Mouse (Mus musculus): ENCODE measurements at regions not wholly inside any gene's neighbourhood (a gene's known extent, or its start where the extent isn't known, plus 50 kb on each side); places are given as distances from the start of the nearest gene placed in this dataset.

- CTCF ChIA-PET = no interaction called here
Observed at GRCm38 (mm10) chr6:148719062-148719461, 112.2 kb downstream of the Ipo8 start.

- CTCF ChIA-PET = no interaction called here
Observed at GRCm38 (mm10) chr6:148710406-148710805, 120.9 kb downstream of the Ipo8 start.

- CTCF ChIA-PET = no interaction called here
Observed at GRCm38 (mm10) chr6:148708389-148708788, 122.9 kb downstream of the Ipo8 start.

GRCm38 (mm10) chr6:148705711-148706110 is 125.6 kb downstream of the Ipo8 start:
- CTCF ChIA-PET = no interaction called here

DNA sequence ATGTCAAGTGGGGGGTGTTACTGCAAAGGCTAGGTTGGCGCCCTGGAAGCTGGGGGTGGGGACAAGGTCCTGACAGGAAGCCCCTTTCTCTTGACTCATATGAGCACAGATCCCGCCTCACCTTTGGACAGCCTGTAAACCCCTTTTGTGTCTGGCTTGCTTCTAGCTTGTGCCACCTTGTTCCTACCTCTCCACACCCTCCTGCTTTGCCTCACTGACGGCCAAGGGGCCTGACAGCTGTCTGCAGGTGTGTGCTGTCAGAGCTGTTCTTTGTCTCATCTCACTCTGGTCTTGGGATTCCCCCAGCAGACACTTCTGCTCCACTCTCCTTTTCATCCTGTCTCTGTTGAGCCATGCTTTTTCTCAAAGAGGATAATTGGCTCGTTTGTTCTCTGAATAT is 137.9 kb downstream of the Ipo8 start:
- CTCF ChIA-PET = no interaction called here

- CTCF ChIA-PET = no interaction called here
Observed at GRCm38 (mm10) chr6:148687770-148688169, 143.5 kb downstream of the Ipo8 start.

DNA sequence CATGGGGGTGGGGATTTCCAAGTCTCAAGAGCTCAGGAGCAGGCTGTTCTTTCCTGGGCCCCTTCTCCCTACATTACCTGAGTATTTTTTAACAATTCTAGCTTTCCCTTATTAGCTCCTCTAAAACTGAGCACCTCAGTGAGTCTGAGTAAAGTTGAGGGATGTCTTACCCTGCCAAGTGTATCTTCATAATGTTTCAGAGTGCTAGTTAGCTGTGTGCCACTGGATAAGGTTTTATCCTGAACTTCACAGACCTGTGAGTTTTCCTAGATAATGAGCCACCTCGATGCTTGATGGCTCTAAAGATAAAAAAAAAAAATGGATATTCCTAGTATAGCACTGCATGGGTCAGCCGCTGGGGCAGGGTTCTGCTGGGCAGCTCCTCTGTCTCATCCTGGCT is 171.1 kb downstream of the Ipo8 start:
- CTCF ChIA-PET = no interaction called here

DNA sequence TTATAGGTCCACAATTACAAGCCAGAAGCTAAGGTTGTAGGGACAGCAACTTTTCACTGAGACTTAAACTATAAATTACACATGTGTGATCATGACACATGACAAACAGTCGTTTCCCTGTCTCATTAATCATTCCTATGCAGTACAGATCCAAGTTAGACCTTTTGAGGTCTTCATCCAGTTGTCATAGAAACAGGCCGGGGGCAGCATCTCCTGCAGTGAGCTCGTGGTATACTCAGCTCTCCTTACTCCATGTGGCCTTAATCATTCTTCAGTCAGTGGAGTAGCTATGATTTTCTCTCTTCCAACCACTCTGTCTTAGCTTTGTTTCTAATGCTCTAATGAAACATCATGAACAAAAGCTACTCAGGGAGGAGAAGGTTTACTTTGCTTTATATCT is 178.1 kb downstream of the Ipo8 start:
- CTCF ChIA-PET = no interaction called here

GRCm38 (mm10) chr6:148652434-148652833 is 178.8 kb downstream of the Ipo8 start:
- CTCF ChIA-PET = no interaction called here

- CTCF ChIA-PET = no interaction called here
Observed at GRCm38 (mm10) chr6:148647423-148648390, 183.6 kb downstream of the Ipo8 start.

- CTCF ChIA-PET = no interaction called here
Observed at GRCm38 (mm10) chr6:148640595-148640994, 190.7 kb downstream of the Ipo8 start.

GRCm38 (mm10) chr6:148634148-148634547 is 190.0 kb upstream of the Tmtc1 start:
- CTCF ChIA-PET = no interaction called here

DNA sequence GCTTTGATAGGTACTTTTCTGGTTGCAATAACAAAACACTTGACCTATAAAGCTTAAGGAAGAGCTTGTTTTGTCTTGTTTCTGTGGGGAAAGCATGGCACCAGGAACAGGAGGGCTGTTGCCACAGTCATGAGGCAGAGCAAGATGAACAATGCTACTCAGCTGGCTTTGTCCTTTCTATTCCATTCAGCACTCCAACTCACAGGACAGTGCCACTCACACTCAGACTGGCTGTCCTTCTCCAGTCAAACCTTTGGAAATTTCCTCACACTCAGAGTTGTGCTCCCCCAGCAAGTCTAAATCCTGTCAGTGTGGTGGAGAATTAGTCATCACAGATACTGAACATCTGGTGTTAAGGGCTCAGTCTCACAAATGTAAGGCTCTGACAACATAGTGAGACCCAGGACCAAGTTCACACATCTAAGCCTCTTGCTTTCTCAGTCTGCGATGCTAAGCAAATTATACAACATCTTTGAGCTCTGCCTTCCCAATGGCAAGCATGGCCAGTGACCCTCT is 183.0 kb upstream of the Tmtc1 start:
- CTCF ChIA-PET = no interaction called here

DNA sequence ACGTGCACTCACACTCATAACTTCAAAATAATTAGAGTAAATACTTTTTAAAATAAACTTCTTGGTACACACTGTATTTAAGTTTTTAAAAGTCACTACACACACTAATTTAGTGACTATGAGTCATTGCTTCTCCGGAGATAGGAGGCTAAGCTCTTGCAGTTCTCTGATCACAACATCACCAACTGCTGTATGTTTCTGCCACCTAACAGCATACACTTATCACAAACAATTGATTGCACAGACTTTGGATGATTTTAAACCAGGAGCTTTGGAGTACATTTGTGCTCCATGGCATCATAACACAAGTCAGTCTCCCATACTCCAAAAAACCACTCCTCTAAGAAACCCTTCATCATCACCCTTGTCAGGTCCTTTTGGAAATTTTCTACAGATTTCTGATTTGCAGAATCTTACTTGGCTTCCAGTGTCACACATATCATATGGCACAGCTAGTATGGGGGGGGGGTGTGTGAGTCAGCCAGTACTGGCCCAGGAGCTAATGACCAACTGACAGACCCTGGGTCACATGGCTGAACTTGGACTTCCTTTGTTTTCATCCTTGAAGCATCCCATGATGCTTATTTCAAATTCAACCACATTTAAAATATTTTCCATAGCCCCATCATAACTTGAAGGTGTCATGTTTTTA is 179.1 kb upstream of the Tmtc1 start:
- CTCF ChIA-PET = no interaction called here

GRCm38 (mm10) chr6:148620034-148620433 is 175.8 kb upstream of the Tmtc1 start:
- CTCF ChIA-PET = no interaction called here

DNA sequence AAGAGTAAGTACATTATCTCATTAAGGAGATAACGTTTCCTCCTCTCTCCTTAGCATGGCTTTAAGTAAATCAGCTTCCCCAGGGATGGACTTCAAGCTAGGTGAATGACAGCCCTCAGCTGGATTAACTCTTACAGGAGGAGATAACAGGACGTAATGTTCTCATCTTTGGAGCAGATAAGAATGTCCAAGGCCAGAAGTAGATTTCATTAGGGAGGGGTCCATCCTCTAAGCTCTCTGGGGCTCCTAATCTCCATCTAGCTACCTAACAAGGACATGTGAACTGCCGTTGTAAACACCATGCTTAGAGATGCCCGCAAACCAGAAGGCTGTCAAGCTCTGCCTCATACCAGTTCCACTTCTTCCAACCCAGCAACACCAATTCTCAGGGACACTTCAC is 171.7 kb upstream of the Tmtc1 start:
- CTCF ChIA-PET = no interaction called here

- CTCF ChIA-PET = no interaction called here
Observed at GRCm38 (mm10) chr6:148615442-148615841, 171.3 kb upstream of the Tmtc1 start.

DNA sequence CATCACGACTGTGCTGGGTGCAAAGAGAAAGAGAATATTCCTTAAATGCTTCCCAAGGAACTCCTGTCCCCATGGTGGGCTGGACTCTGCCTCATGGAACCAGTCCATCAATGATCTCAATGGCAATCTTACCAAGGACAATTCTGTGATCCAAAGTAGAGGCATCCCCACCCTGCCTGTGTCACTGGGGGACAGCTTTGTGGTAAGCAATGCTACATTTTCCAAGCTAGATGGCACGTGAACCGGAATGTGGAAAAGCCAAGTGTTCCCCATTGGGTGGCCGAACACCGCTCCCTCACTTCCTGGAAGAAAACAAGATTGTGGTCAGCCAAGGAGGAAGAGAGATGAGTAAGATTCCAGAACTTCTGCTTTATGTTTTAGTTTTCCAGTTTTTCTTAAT is 164.7 kb upstream of the Tmtc1 start:
- CTCF ChIA-PET = interaction anchor here (0.7 kb wide), 1 partner anchor 116 kb away, joined by 5 read pairs; no protein-coding TSS in a partner anchor

DNA sequence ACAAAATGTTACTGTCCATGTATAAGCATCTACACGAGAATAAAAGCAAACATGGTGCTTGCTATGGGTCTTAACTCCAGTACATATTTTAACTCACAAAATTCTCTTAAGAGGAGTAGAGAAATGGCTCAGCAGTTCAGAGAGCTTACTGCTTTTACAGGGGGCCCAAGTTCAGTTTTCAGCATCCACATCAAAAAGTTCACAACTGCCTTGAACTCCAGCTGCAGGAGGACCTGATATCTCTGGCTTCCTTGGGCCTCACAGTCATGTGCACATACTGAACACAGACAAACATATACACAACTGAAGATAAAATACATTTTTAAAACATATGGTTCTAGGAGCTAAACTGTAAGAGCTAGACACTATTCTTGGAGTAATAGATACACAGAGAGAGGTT is 161.0 kb upstream of the Tmtc1 start:
- CTCF ChIA-PET = no interaction called here

GRCm38 (mm10) chr6:148604790-148605189 is 160.6 kb upstream of the Tmtc1 start:
- CTCF ChIA-PET = no interaction called here

DNA sequence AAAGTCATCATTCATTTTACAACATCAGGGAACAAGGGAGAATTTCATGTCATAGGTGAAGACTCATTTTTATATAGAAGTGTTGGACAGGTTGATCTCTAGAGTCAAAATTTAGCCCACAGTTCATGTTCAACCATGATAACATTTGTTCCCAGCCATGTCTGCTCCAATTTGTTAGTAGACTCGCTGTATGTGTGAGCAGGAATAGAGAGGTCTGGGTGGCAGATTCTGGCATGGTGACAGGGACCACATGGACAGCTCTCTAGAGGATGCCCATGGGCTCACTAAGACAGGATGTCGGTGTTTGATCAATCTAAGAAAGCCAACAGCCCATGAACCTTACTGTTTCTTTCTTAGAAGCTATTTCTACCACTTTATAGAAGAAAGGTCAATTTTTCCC is 159.7 kb upstream of the Tmtc1 start:
- CTCF ChIA-PET = no interaction called here

DNA sequence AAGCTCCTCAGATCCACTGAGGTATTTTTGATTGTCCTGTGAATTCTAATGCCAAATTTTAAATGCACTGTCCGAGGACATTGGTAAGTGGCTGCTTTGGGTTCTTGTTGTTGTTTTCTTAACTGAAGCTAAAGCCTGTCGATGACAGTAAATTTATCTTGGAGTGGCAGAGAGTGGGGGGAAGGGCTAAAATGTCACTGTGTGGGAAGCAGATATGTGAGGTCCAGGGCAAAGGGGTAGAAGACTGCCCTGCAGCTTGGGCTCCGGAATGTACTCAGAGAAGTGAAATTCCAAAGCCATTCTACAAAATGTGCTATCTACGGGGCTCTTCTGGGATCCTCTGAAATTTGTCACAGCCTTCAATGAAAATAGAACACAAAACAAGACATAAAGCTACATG is 159.3 kb upstream of the Tmtc1 start:
- CTCF ChIA-PET = no interaction called here

DNA sequence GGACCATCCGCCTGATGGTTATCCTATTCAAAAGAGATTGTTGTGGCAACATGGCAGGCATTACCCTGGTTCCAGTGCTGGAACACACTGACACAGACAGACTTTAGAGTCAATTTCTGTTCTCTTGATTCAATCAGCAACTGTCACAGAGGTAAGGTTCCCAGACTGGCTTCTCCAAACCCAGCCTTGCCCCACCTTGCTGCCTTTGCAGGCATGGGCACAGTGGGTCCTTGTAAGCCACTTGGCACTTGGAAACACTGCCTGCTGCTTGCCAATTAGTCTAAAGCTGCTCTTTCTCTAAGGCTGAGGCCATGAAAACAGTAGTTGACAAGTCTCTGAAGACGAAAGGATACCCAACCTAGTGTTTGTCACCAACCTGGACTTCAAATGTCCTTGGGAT is 158.7 kb upstream of the Tmtc1 start:
- CTCF ChIA-PET = no interaction called here

Data from spleen, embryonic (tissue).